Mouse (Mus musculus) spleen, embryonic (tissue): ENCODE results near the gene Fibp.

Experiments
- CTCF ChIA-PET: fragments of 350-600 bp; sonication (Branson Sonifier 250); formaldehyde crosslinking; loops from one replicate; lab custom pipeline; 2022; lab: Charles Lee

Fibp gene

DNA sequence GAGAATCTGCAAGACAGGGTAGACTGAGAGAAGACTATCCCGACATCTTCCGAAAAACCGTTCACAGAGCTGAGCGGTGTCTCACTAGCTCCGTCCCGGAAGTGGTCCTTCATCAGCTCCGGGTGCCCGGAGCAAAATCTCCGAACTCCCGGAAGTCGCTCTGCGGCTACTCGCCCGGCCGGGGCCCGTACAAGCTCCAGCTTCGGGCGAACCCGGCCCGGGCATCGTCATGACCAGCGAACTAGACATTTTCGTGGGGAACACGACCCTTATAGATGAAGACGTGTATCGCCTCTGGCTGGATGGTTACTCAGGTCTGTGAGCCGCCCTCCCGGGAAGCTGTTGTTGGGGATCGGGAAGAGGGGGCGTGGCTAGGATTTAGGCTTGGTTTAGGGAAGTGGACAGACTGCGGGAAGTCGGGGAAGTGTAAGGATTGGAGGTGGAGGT, at the start of gene Fibp:
TSS of gene Fibp (plus strand) at position 151 of the 447 bp plus-strand sequence.
- CTCF ChIA-PET, result no interaction called here

DNA sequence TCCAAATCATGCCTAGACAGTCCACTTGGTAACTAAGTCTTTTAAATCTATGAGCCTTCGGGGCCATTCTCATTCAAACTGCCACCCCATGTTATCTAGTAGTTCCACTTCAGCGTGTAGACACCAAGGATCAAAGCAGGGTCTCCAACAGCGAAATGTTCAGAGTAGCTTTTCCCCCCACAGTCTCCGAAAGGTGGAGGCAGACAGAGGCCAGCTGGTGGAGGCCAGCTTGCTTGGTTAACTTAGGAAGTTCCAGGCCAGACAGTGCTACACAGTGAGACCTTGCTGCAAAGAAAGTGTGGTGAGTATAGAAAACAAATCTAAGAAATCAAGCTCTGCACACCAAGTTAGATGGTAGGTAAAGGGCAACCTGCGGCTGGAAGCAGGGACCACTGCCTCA, 49.8 kb upstream of the Fibp start:
- CTCF ChIA-PET, result no interaction called here

DNA sequence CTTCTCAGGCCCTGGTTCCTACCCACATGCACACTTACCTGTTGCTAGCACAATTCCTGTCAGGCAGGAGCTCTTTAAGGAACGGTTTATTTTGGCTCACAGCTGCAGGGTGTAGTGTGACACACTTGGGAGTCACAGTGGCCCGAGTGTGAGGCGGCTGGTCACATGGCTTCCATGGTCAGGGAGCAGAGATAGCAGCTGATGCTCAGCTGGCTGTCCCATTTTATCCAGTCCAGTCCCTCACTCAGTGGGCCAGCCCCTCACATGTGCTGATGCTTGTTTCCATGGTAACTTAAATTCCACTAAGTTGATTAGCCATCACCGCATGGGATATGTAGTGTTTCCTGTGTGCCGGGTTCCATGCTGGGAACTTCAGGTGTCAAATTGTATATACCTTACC, 48.5 kb upstream of the Fibp start:
- CTCF ChIA-PET, result no interaction called here

DNA sequence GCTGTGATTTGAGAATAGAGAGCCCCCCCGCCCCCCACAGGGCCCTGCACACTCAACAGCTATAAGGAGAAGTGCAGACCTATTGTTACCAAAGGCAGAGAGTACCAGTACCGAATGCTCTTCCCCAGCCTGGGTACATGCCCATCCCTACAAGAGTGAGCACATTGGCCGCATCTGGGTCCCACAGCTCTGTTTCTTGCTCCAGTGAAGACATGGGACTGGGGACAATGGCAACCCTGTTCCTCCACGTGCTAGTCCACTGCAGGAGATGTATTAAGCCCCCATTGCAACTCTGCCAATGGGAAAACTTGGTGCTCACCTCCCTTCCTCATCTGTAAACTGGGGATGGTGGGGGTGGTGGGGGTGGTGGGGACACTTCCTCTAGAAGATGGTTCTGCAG, 46.6 kb upstream of the Fibp start:
- CTCF ChIA-PET, result no interaction called here

DNA sequence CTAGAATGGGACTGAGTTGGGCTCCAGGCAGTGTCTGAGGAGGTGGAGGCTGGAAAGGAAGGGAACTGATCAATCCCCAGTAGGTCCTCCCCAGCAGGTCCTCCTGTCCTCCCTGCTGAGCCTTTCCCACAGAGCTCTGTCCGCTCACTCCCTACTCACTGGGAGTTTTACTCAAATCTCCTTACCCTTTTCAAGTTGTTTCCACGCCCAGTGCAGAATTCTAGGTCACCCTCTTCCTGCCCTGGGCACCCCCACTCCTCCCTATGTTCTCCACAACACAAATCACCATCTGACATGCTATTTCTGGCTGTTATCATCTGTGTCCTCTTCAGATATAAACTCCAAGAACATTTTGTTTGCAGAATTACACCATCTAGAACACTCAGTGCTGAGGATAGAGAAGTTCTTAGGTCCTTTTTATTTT, 45.9 kb upstream of the Fibp start:
- CTCF ChIA-PET, result no interaction called here

DNA sequence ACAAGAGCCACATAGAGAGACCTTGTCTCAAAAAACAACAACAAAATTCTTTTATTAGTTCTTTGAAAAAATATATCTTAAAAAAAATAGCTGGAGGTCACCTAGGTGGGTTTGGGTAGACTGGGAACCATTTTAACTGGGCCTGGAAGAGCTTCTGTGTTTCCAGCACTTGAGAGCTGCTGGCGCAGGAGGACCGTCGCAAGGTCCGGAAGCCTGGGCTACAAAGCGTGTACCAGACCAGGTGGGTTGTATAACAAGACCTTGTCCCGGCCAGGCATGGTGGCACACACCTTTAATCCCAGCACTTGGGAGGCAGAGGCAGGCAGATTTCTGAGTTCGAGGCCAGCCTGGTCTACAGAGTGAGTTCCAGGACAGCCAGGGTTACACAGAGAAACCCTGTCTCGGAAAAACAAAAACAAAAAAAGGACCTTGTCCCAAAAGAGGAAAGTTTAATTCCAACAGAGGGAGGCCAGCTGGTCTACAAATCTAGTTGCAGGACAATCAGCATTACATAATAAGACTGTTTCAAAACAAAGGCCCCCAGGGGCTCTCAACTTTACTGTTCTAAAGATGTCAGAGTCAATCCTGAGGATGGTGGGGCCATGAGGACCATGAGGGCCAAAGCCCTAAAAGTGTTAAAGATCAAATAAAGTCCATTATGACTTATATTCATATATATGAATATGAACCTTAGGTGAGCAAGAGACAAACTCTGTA, 41.5 kb upstream of the Fibp start:
- CTCF ChIA-PET, result no interaction called here

DNA sequence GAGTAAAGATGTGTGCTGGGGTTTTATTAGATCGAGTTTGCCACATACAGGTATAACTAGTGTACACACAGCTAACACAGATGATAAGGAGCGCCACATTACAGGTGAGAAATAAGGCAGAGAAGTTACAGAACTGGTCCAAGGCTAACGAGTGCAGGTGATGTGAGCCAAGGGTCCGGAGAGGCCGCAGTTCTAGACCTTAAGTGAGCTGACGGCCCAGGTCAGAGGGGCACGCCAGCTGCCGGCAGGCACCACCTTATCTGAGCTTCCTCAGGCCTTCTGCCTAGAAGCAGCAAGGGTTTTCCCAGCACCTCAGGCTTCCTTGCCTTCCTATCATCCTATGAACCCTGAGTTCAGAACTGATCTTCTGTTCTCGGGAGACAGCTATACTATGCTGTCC, 40.8 kb upstream of the Fibp start:
- CTCF ChIA-PET, result no interaction called here

DNA sequence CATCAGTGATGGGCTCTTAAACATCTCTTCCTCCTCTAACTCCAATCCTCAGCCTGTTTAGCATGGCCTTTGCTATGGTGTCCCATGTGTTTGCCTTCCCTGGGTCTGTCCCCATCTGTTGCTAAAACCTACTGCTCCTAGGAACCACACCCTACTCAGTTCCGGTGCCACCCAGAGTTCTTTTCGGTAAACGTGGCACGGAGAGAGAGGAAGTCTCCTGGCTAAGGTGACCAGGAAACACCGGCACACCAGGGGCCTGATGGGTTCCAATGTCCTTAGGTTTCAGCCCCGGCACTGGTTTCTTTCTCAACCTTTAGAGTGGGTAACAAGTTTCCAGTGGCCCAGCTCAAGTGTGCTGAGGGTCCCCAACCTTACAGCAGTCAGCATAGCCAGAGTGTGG, 39.8 kb upstream of the Fibp start:
- CTCF ChIA-PET, result no interaction called here

DNA sequence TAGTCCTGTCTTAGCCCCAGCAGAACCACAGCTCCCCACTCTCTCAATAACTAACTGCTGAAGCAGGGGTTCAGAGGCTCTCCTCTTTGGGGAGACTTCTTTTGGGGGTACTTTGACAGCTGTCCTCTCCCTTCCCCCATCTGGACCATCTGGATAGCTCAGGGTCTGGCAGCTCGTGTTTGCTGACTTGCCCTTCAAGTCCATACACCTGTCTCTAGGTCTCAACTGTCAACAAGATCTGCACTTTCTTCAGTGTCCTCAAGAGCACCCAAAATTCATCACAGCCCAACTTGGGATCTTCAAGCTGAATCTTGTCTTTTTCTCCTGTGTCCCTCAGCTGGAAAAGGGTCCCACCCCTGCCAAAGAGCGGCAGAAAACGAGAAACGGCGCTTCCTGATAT, 38.6 kb upstream of the Fibp start:
- CTCF ChIA-PET, result interaction anchor here (1.0 kb wide), 1 partner anchor 13 kb away, joined by 3 read pairs; no protein-coding TSS in a partner anchor

DNA sequence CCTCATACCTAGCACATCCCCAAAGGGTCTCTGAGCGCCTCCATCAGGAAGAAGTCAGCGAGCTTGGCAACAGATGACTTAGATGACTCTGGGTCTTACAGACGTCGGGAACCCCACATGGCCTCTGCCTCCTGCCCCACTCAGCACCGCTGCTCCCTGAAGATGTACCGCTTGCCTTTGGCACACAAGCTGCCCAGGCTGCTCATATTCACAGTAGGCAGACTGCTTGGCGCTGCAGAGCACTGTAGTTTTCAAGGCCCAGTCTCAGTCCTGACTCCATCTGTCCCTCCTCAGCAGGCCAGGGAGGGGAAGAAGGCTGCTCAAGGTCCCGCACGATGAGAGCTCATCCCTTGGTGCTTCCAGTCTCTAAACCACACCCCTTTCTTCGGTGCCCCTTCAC, 38.1 kb upstream of the Fibp start:
- CTCF ChIA-PET, result interaction anchor here (1.0 kb wide), 1 partner anchor 13 kb away, joined by 3 read pairs; no protein-coding TSS in a partner anchor

DNA sequence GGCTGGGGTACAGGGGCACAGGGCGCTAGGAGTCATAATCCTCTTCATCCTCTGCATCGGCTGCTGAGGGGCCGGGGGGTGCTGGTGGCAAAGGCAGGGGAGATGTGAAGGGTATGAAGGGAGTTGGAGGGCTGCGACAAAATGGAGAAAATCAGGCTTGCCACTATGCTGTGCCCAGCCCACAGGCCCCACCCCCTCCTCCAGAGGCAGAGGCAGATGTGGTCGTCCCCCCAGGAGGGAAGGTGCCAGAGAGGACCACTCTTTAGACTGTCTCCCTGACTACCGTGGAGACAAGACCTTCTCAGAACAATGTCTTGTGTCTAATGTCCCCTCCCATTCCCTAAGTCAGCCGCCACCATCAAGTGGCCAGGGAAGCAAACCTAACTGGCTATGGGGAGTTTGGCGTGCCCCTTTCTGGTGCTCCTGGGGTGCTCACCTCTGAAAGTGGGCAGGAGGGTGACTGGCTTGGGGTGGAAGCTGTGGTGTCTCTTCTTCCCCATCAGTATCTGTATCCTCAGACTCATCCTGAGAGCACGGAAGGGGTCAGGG, 37.4 kb upstream of the Fibp start:
- CTCF ChIA-PET, result no interaction called here

DNA sequence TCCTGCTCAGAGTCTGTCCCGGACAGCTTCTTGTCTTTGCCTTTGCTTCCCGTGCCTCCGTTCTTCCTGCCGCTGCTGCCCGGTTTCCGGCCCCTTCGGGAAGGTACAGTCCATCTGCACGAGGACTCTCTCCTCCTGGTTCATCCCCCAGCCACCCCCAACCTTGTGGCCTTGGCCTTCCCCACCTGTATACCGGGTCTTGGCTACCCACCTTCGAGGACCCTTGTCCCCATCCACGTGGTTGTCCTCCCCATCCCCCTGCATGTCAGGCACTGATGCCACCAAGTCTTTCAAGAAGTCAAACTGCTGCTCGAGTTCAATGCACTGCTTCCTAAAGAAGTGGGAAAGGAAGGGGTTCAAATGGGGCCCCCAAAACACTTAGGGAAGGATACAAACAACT, 36.9 kb upstream of the Fibp start:
- CTCF ChIA-PET, result interaction anchor here (1.3 kb wide), 1 partner anchor 16 kb away, joined by 5 read pairs; no protein-coding TSS in a partner anchor

DNA sequence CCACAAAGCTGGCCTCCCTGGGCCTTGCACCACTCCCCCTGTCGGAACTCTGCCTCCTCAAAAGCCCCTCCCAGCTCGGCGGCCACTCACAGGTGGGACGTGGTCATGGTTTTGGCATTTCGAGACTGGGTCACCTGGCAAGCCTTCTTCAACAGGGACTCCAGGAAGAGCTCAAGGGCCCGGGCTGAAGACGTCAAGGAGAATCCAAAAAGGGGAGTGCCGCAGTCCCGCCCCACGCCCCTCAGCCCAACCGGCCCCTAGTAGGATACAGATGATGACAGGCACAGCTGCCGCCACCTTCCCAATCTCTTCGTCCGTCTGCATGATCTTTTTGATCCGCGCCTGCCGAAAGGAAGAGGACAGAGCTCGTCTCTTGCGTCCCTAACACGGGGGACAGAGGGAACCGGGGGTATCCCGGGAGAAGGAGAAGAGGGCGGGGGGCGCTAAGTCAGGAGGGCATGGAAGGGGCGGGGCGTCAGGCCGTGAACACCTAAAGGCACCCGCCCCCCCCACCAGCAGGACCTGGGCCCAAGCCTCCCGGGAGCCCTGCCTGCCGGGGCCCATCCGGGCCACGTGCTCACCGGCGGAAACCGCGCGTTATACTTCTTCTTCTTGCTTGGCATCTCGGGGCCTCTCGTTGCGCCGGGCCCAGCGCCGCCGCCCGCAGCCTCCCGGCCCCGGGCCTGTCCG, 36.2 kb upstream of the Fibp start:
- CTCF ChIA-PET, result interaction anchor here (0.6 to 1.3 kb wide), 3 partner anchors 17 to 27 kb away, joined by 3 to 6 read pairs (median 5); no protein-coding TSS in a partner anchor

DNA sequence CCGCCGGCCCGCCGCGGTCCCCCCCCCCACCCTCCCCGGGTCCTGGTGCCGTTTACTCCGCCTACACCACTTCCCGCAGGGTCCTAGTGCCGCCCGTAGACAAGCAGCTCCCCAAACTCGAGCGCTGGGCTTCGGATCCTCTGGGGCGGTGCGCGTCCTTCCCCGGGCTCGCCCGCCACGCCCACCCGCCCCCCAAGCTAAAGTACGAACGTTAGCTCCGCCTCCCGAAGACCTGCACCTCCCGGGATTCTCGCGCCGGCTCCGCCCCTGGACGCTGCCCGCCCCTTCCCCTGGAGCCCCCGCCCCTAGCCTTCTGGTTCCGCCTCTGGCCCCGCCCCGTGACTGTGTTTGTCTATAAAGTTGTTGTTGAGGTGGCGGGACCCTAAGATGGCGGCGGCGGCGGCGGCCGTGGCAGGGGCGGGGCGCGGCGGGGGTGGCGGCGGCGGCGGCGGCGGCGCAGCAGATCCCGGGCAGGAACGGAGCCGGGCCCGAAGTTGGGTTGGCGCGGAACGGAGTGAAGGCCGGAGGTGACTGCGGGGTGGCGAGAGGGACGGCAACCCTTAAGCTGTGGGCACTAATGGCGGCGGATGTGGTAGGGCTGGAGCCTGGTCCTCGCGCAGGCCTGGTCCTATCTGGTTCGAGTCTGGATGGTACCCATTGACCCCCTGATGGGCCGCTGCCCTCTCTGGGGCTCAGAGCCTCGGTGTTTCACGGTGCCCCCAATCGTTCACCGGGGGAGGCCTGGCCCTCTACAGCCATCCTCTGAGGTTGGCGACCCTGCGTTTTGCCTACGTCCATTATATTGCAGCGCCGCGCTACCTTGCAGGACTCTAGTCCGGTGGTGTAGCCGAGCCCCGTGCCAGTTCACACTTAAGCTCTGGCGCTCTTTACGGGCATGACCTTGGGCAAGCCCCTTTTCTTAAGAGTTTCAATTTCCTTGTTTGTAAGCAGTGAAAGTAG, 35.4 kb upstream of the Fibp start, which contains the start of the genes Drap1 and AI837181:
TSS of gene Drap1 (minus strand) at position 198 of the 960 bp plus-strand sequence.
TSS of gene AI837181 (plus strand) at position 363 of the 960 bp plus-strand sequence.
- CTCF ChIA-PET, result interaction anchor here (0.5 to 1.3 kb wide), 3 partner anchors 18 to 83 kb away, joined by 3 to 5 read pairs (median 4); no protein-coding TSS in a partner anchor

DNA sequence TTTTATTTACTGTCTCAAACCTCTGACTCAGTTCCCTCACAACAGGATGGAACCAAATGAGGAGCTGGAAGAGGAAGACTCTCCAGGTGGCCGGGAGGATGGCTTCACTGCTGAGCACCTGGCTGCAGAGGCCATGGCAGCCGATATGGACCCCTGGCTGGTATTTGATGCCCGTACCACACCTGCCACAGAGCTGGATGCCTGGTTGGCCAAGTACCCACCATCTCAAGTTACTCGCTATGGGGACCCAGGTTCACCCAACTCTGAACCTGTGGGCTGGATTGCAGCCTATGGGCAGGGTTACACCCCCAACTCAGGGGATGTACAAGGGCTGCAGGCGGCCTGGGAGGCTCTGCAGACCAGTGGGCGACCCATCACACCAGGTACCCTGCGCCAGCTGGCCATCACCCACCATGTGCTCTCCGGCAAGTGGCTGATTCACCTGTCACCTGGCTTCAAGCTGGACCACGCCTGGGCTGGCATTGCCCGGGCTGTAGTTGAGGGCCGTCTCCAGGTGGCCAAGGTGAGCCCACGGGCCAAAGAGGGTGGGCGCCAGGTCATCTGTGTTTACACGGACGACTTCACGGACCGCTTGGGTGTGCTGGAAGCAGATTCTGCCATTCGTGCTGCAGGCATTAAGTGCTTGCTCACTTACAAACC, 34.4 kb upstream of the Fibp start:
- CTCF ChIA-PET, result no interaction called here

DNA sequence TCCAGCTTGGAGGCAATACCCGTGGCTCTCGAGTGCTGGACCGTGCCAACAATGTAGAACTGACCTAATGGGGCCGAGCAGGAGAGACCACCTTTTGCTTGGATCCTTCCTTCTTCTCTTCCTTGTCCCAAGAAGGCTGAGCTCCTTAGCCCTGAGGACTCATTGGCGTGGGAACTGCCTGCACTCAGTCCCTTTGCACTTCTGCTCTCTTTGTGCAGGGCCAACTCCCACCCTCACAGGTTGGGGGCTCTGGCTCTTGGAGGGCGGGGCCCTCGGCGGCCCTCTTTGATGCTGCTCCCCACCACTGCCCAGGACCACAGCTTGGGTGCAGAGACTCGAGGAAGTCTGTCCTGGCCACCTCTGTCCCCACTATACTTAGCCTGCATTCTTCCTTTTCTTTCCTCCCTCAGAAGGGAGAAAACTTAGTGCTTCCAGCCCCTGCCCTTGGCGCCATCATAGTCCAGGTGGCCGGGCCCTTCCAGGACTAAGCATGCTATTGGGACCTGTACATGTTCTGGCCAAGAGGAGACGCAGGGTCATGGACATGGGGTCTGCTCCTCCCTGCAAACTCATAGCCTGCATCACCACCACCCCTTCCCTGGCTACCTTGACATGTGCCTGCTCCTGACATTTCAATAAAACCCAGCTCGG, 33.6 kb upstream of the Fibp start:
- CTCF ChIA-PET, result interaction anchor here (0.6 kb wide), 1 partner anchor 318 kb away, joined by 3 read pairs; no protein-coding TSS in a partner anchor

DNA sequence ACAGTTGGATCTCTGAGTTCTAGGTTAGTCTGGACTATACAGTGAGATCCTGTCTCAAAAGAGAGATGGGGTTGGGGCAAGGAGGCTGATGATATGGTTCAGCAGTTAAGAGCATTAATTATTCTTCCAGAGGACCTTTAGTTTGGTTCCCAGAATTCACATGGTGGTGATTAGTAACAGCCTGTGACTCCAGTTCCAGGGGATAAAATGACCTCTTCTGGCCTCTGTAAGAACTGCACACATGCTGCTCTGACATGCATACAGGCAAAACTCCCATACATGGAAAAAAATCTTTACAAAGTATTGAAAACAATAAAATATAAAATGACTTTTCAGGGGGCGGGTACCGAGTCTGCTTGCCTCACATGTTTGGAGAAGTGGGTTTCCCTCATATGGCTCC, 32.3 kb upstream of the Fibp start:
- CTCF ChIA-PET, result interaction anchor here (0.7 kb wide), 1 partner anchor 549 kb away, joined by 8 read pairs; no protein-coding TSS in a partner anchor

DNA sequence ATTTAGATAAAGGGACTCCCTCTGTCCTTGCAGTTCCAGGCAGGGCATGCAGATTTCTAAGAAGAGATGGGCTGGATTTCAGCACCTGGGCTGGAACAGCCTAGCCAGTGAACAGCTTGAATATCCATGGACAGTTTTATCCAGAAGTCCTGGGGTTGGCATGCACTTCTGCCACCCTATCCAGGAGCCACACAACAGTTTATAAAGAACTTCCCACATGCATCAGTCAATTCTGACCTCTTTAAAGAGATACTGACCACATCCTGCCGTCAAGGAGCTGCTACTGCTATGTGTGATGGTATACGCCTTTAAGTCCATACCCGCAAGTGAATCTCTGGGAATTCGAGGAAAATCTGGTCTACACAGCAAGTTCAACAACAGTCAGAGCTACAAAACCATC, 31.2 kb upstream of the Fibp start:
- CTCF ChIA-PET, result interaction anchor here (0.7 to 1.2 kb wide), 3 partner anchors 13 to 22 kb away, joined by 3 to 5 read pairs (median 4); no protein-coding TSS in a partner anchor

DNA sequence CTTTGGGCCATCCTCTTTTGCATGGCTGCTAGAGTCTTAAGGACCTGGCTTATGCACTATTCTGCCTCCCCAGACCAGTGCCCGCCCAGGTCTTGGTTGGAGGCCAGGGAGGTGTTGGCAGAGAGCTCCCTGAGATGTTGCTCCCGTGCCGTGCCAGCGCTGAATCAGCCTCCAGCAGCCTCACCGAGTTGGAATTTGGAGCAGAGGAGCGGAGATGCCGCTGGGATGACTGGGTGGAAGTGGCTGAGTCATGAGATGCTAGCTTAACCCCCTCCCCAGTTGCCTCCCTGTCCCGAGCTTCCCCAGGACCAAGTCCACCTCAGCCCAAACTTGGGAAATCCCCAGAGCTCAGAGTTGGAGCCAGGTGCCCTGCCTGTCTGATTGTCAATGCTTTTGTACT, 30.6 kb upstream of the Fibp start:
- CTCF ChIA-PET, result interaction anchor here (0.7 to 1.2 kb wide), 3 partner anchors 12 to 23 kb away, joined by 3 to 5 read pairs (median 4); no protein-coding TSS in a partner anchor

DNA sequence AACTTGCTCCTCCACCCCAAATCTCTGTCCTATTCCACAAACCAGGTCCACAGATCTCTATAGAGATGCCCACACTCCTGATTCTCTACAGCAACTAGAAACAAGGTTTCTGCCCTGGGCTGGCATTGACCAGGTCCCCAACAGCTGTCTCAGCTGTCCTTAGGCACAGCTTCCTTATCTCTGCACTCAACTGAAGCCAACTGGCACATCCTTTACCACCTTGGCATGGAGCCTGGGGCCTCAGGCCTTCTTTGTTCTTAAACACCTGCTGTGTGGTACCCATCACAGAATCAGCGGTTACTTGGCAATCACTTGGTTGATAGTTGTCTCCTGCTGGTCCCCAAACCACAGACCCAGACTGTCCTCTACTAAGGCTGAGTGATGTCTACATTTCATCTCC, 30.0 kb upstream of the Fibp start:
- CTCF ChIA-PET, result interaction anchor here (1.2 kb wide), 1 partner anchor 23 kb away, joined by 4 read pairs; no protein-coding TSS in a partner anchor
